Mouse (Mus musculus): ENCODE results near the gene Zfp462. TPM values are rescaled to one million over a fixed set of nuclear protein-coding genes. Genes with fewer than 3 reads are reported as not detected.
"Not testable (repeated sequence)": the region's sequence is repeated elsewhere in the genome, so short reads cannot be mapped to it uniquely, and the experiment has no call there.

The Zfp462 gene
- polyA plus RNA-seq, 1 experiment from 2014 or later = 5.5 TPM

GRCm38 (mm10) chr4:54979771-54980472 lies 35.1 kb downstream of the Zfp462 start:
- no peak for ATAC-seq (ENCODE audit: insufficient number of reproducible peaks, low FRiP score, low TSS enrichment, low read depth)
- Histone ChIP-seq H3K9ac (no peak overlapping the region), H3K27ac (no peak overlapping the region; the same call in 1 of the 2 replicates), H3K9me3 (no peaks in the 10 kb centered on the region), H3K4me1 (peaks cover 10% of the 10 kb centered on the region), H3K4me3 (no peak overlapping the region), H3K4me2 (no peak overlapping the region), H3K27me3 (no peaks in the 10 kb centered on the region), H3K36me3 (no peaks in the 10 kb centered on the region)
- WGBS = 55% methylated on average over 13 of the region's 13 CpGs

GRCm38 (mm10) chr4:54984502-54984901 lies 39.7 kb downstream of the Zfp462 start:
- H3K27me3 ChIP-seq = no peaks in the 10 kb centered on the region
- no peak overlapping the region for H3K9ac ChIP-seq
- H3K9me3 ChIP-seq = no peaks in the 10 kb centered on the region
- peaks cover 6% of the 10 kb centered on the region for H3K4me1 ChIP-seq
- ATAC-seq (ENCODE audit: insufficient number of reproducible peaks, low FRiP score, low TSS enrichment, low read depth) = no peak
- no peak overlapping the region for H3K4me2 ChIP-seq
- H3K36me3 ChIP-seq = no peaks in the 10 kb centered on the region
- 63% methylated on average over 2 of the region's 2 CpGs for WGBS
- no peak overlapping the region for H3K27ac ChIP-seq
- H3K4me3 ChIP-seq = no peak overlapping the region

- Histone ChIP-seq H3K4me2 (no peak overlapping the region), H3K27ac (no peak overlapping the region), H3K36me3 (no peaks in the 10 kb centered on the region), H3K4me1 (no peaks in the 10 kb centered on the region; the same call in 1 of the 2 replicates), H3K9me3 (no peaks in the 10 kb centered on the region), H3K9ac (no peak overlapping the region), H3K4me3 (no peak overlapping the region), H3K27me3 (no peaks in the 10 kb centered on the region)
- no peak for ATAC-seq (ENCODE audit: insufficient number of reproducible peaks, low FRiP score, low TSS enrichment, low read depth)
- 82% methylated on average over 4 of the region's 4 CpGs for WGBS
Observed at GRCm38 (mm10) chr4:54986671-54987070, 41.8 kb downstream of the Zfp462 start.

- ATAC-seq (ENCODE audit: insufficient number of reproducible peaks, low FRiP score, low TSS enrichment, low read depth) = no peak
- no peaks in the 10 kb centered on the region for H3K36me3 ChIP-seq
- WGBS = 54% methylated on average over 3 of the region's 3 CpGs
- no peak overlapping the region for H3K27ac ChIP-seq
- H3K4me1 ChIP-seq = no peaks in the 10 kb centered on the region; the same call in 1 of the 2 replicates
- no peak overlapping the region for H3K9ac ChIP-seq
- H3K27me3 ChIP-seq = no peaks in the 10 kb centered on the region
- H3K4me3 ChIP-seq = no peak overlapping the region
- H3K9me3 ChIP-seq = no peaks in the 10 kb centered on the region
- H3K4me2 ChIP-seq = no peak overlapping the region
Observed at GRCm38 (mm10) chr4:54987256-54987655, 42.4 kb downstream of the Zfp462 start.

- H3K9ac ChIP-seq = no peak overlapping the region
- 88% methylated on average over 1 of the region's 1 CpGs for whole genome bisulfite sequencing
- no peak overlapping the region for H3K4me2 ChIP-seq
- no peaks in the 10 kb centered on the region for H3K9me3 ChIP-seq
- H3K27ac ChIP-seq = no peak overlapping the region
- H3K4me3 ChIP-seq = no peak overlapping the region
- no peaks in the 10 kb centered on the region for H3K27me3 ChIP-seq
- ATAC-seq (ENCODE audit: insufficient number of reproducible peaks, low FRiP score, low TSS enrichment, low read depth) = no peak
- no peaks in the 10 kb centered on the region for H3K36me3 ChIP-seq
- no peaks in the 10 kb centered on the region; the same call in 1 of the 2 replicates for H3K4me1 ChIP-seq
Observed at GRCm38 (mm10) chr4:54987926-54988325, 43.1 kb downstream of the Zfp462 start.

- H3K27ac ChIP-seq = no peak overlapping the region
- no peak for ATAC-seq (ENCODE audit: insufficient number of reproducible peaks, low FRiP score, low TSS enrichment, low read depth)
- WGBS = 50% methylated on average over 5 of the region's 5 CpGs
- H3K4me1 ChIP-seq = no peaks in the 10 kb centered on the region
- no peak overlapping the region for H3K4me2 ChIP-seq
- H3K36me3 ChIP-seq = no peaks in the 10 kb centered on the region
- no peaks in the 10 kb centered on the region for H3K9me3 ChIP-seq
- H3K27me3 ChIP-seq = no peaks in the 10 kb centered on the region
- H3K9ac ChIP-seq = no peak overlapping the region
- H3K4me3 ChIP-seq = no peak overlapping the region
Observed at GRCm38 (mm10) chr4:54991973-54992372, 47.1 kb downstream of the Zfp462 start.

- H3K9me3 ChIP-seq; H3K36me3 ChIP-seq; H3K9ac ChIP-seq; H3K4me3 ChIP-seq; H3K27me3 ChIP-seq; ATAC-seq (ENCODE audit: insufficient number of reproducible peaks, low FRiP score, low TSS enrichment, low read depth); H3K4me1 ChIP-seq; H3K27ac ChIP-seq; H3K4me2 ChIP-seq: not testable (repeated sequence)
Observed at GRCm38 (mm10) chr4:54993001-54993400, 48.2 kb downstream of the Zfp462 start.

GRCm38 (mm10) chr4:54995258-54995657 lies 50.4 kb downstream of the Zfp462 start:
- Histone ChIP-seq H3K27me3 (no peaks in the 10 kb centered on the region), H3K27ac (no peak overlapping the region), H3K4me1 (no peaks in the 10 kb centered on the region), H3K9me3 (no peaks in the 10 kb centered on the region), H3K4me2 (no peak overlapping the region), H3K4me3 (no peak overlapping the region), H3K36me3 (no peaks in the 10 kb centered on the region), H3K9ac (no peak overlapping the region)
- no peak for ATAC-seq (ENCODE audit: insufficient number of reproducible peaks, low FRiP score, low TSS enrichment, low read depth)
- WGBS = 77% methylated on average over 1 of the region's 1 CpGs

GRCm38 (mm10) chr4:54996064-54996463 lies 51.2 kb downstream of the Zfp462 start:
- no peak overlapping the region for H3K9ac ChIP-seq
- H3K4me2 ChIP-seq = no peak overlapping the region
- no peaks in the 10 kb centered on the region for H3K36me3 ChIP-seq
- no peak overlapping the region for H3K27ac ChIP-seq
- 67% methylated on average over 2 of the region's 2 CpGs for WGBS
- H3K4me3 ChIP-seq = no peak overlapping the region
- no peaks in the 10 kb centered on the region for H3K27me3 ChIP-seq
- 0 out of 2 replicates have a peak, but pooled peaks cover 4% of the 10 kb centered on the region for H3K4me1 ChIP-seq
- ATAC-seq (ENCODE audit: insufficient number of reproducible peaks, low FRiP score, low TSS enrichment, low read depth) = no peak
- H3K9me3 ChIP-seq = no peaks in the 10 kb centered on the region

- 0 out of 2 replicates have a peak, but pooled peaks cover 4% of the 10 kb centered on the region for H3K4me1 ChIP-seq
- no peak overlapping the region for H3K27ac ChIP-seq
- no peak overlapping the region for H3K9ac ChIP-seq
- ATAC-seq (ENCODE audit: insufficient number of reproducible peaks, low FRiP score, low TSS enrichment, low read depth) = no peak
- no peak overlapping the region for H3K4me3 ChIP-seq
- no peak overlapping the region for H3K4me2 ChIP-seq
- 0 out of 2 replicates have a peak, but pooled peaks cover 2% of the 10 kb centered on the region for H3K36me3 ChIP-seq
- WGBS = 74% methylated on average over 9 of the region's 9 CpGs
- H3K9me3 ChIP-seq = no peaks in the 10 kb centered on the region
- H3K27me3 ChIP-seq = no peaks in the 10 kb centered on the region
Observed at GRCm38 (mm10) chr4:54998146-54998841, 53.4 kb downstream of the Zfp462 start.

- Histone ChIP-seq H3K4me3 (no peak overlapping the region), H3K9me3 (no peaks in the 10 kb centered on the region), H3K27me3 (no peaks in the 10 kb centered on the region), H3K27ac (no peak overlapping the region), H3K4me1 (peaks cover 6% of the 10 kb centered on the region), H3K36me3 (0 out of 2 replicates have a peak, but pooled peaks cover 4% of the 10 kb centered on the region), H3K9ac (no peak overlapping the region), H3K4me2 (no peak overlapping the region)
- 91% methylated on average over 5 of the region's 5 CpGs for WGBS
- no peak for ATAC-seq (ENCODE audit: insufficient number of reproducible peaks, low FRiP score, low TSS enrichment, low read depth)
Observed at GRCm38 (mm10) chr4:54999556-54999955, 54.7 kb downstream of the Zfp462 start.

GRCm38 (mm10) chr4:55001386-55001785 lies 56.5 kb downstream of the Zfp462 start:
- Histone ChIP-seq H3K9ac (no peak overlapping the region), H3K27ac (no peak overlapping the region), H3K4me2 (no peak overlapping the region), H3K4me3 (no peak overlapping the region), H3K9me3 (no peaks in the 10 kb centered on the region), H3K36me3 (peaks cover 4% of the 10 kb centered on the region; the same call in 1 of the 2 replicates), H3K27me3 (no peaks in the 10 kb centered on the region), H3K4me1 (peaks cover 24% of the 10 kb centered on the region)
- 68% methylated on average over 3 of the region's 3 CpGs for WGBS
- no peak for ATAC-seq (ENCODE audit: insufficient number of reproducible peaks, low FRiP score, low TSS enrichment, low read depth)
